Mouse (Mus musculus) fat pad, adult 2 months (tissue): ENCODE data around the gene Hoxd13.

ENCODE experiments used
- DNase-seq: peaks from one replicate; pipeline ENCODE4 v3.0.0-alpha.2; 2011; ENCODE audit warnings: low read depth, low spot score; ENCODE audit errors: extremely low read depth

Hoxd13 gene

GRCm38 (mm10) chr2:74691995-74692807 lies 24.1 kb downstream of the Hoxd13 start:
- no peak for DNase-seq

- no peak for DNase-seq
These were observed 24.8 kb downstream of the Hoxd13 start for GRCm38 (mm10) chr2:74692808-74693431.

- no peak for DNase-seq
These were observed 25.3 kb downstream of the Hoxd13 start for GRCm38 (mm10) chr2:74693432-74693827.

GRCm38 (mm10) chr2:74694066-74694465 lies 26.0 kb downstream of the Hoxd13 start:
- no peak for DNase-seq

GRCm38 (mm10) chr2:74695383-74695782 lies 27.3 kb downstream of the Hoxd13 start:
- no peak for DNase-seq

GRCm38 (mm10) chr2:74695813-74696430 lies 27.8 kb downstream of the Hoxd13 start:
- DNase-seq: no peak

GRCm38 (mm10) chr2:74696442-74697335 lies 28.6 kb downstream of the Hoxd13 start:
- no peak for DNase-seq

- DNase-seq: no peak
These were observed 29.5 kb downstream of the Hoxd13 start, which contains the start of gene Hoxd9 for GRCm38 (mm10) chr2:74697567-74698121. Hoxd9 (plus strand) TSS chr2:74697727.

- DNase-seq: no peak
These were observed 30.3 kb downstream of the Hoxd13 start for GRCm38 (mm10) chr2:74698201-74699052.

GRCm38 (mm10) chr2:74699053-74699430 lies 30.9 kb downstream of the Hoxd13 start:
- DNase-seq: no peak

- DNase-seq: no peak
These were observed 31.8 kb downstream of the Hoxd13 start for GRCm38 (mm10) chr2:74699664-74700545.

GRCm38 (mm10) chr2:74700546-74701112 lies 32.5 kb downstream of the Hoxd13 start:
- no peak for DNase-seq

GRCm38 (mm10) chr2:74701949-74702819 lies 34.1 kb downstream of the Hoxd13 start:
- no peak for DNase-seq

GRCm38 (mm10) chr2:74702820-74703219 lies 34.7 kb downstream of the Hoxd13 start:
- DNase-seq: no peak

- DNase-seq: no peak
These were observed 35.2 kb downstream of the Hoxd13 start for GRCm38 (mm10) chr2:74703317-74703716.

- DNase-seq: no peak
These were observed 35.7 kb downstream of the Hoxd13 start for GRCm38 (mm10) chr2:74703720-74704392.
